Mouse (Mus musculus): ENCODE results near the gene Erf. TPM values are rescaled to one million over a fixed set of nuclear protein-coding genes. Genes with fewer than 3 reads are reported as not detected.

The Erf gene
- total and polyA plus RNA-seq, 2 experiments: 7.4 to 27.0 TPM

GRCm38 (mm10) chr7:25274996-25275395 is 24.4 kb upstream of the Erf start:
- DNase-seq (ENCODE audit: extremely low read depth, low read depth, low spot score): no peak
- H3K27ac ChIP-seq (replicated peaks; ENCODE audit: insufficient read depth, low read depth, low read length): no peak overlapping the region

DNA sequence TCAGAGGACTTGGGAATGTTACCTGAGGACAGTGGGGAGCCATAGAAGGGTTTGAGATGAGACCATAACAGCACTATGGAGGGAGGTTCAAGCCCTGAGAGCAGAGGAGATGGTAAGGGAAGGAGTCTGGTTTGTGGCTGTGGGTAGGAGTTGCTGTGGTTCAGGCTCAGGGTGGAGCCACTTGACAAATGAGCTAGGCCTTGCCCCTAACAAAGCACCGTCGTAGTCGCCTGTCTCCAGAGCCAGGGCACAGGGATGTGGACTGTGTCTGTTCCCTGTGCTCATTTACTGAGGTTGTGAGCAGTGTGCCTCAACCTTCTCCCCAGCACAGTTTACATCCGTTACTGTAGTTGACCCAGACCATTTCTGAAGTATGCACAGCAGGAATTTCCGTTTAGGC is 24.0 kb upstream of the Erf start:
- WGBS: 81% methylated on average over 5 of the region's 5 CpGs
- Histone ChIP-seq H3K79me2 (ENCODE audit: control insufficient read depth, insufficient read depth, low read length) (peaks cover 28% of the 10 kb centered on the region), H3K27ac (replicated peaks; ENCODE audit: insufficient read depth, low read depth, low read length) (no peak overlapping the region), H3K36me3 (ENCODE audit: control insufficient read depth, insufficient read depth, low read length) (no peaks in the 10 kb centered on the region), H3K27me3 (ENCODE audit: control insufficient read depth, insufficient read depth, low read length) (no peaks in the 10 kb centered on the region), H3K4me3 (ENCODE audit: insufficient read depth, low read depth, low read length) (no peak overlapping the region), H3K9ac (ENCODE audit: low read depth, low read length) (no peak overlapping the region), H3K4me1 (ENCODE audit: control insufficient read depth, insufficient read depth, low read length) (peaks cover 13% of the 10 kb centered on the region)
- TF ChIP-seq POLR2A (IDR thresholded peaks at IDR 0.05; ENCODE audit: extremely low read depth, insufficient read depth, low read length): no peak
- no peak for TF ChIP-seq CTCF (IDR thresholded peaks at IDR 0.05; ENCODE audit: low read depth, low read length)
- no peak for DNase-seq (ENCODE audit: extremely low read depth, low read depth, low spot score)

More at GRCm38 (mm10) chr7:25274996-25275395, 24.4 kb upstream of the Erf start:
- TF ChIP-seq CTCF (IDR thresholded peaks at IDR 0.05; ENCODE audit: low read depth, low read length) (no peak), POLR2A (IDR thresholded peaks at IDR 0.05; ENCODE audit: extremely low read depth, insufficient read depth, low read length) (no peak)
- 88% methylated on average over 3 of the region's 3 CpGs for WGBS
- peaks cover 12% of the 10 kb centered on the region for H3K4me1 ChIP-seq (ENCODE audit: control insufficient read depth, insufficient read depth, low read length)
- H3K27me3 ChIP-seq (ENCODE audit: control insufficient read depth, insufficient read depth, low read length): no peaks in the 10 kb centered on the region
- H3K36me3 ChIP-seq (ENCODE audit: control insufficient read depth, insufficient read depth, low read length): no peaks in the 10 kb centered on the region
- H3K4me3 ChIP-seq (ENCODE audit: insufficient read depth, low read depth, low read length): no peak overlapping the region
- peaks cover 31% of the 10 kb centered on the region for H3K79me2 ChIP-seq (ENCODE audit: control insufficient read depth, insufficient read depth, low read length)
- H3K9ac ChIP-seq (ENCODE audit: low read depth, low read length): no peak overlapping the region

DNA sequence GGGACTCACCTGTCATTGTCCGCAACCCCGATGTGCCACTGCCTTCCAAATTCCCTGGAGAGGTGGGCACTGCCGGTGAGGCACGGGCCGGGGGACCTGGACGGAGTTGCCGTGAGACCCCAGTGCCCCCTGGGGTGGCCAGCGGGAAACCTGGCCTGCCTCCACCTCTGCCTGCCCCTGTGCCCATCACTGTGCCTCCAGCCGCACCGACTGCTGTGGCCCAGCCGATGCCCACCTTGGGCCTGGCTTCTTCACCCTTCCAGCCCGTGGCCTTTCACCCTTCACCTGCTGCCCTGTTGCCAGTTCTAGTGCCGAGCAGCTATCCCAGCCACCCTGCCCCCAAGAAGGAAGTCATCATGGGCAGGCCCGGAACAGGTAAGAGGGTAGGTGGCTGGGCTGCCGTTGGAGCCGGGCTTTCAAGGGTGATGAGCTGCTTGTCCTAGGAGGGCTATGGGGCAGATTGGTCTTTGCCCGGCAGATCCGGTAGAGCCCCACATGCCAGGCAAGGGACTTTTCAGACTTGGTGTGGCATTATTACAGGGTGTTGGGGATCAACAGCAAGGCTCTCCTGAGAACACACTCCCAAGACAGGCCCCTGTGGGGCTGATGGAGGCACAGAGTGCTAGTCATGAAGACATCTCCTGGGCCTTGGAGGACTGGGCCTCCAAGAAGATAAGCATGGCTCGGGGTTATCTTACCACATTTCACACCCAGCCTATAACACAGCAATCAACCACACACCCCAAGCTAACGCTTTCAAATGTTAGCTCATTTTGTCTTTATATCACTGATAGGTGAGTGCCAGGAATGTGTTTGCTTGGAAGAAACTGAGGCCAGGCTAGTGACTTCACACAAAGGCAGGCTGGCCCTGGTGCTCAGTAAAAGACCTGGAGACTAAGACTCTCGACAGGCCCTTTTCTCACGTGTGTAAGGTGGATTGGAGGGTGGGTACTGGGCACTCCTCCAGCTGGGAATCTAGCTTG is 23.0 kb upstream of the Erf start:
- Histone ChIP-seq H3K4me3 (ENCODE audit: insufficient read depth, low read depth, low read length) (no peak overlapping the region), H3K4me1 (ENCODE audit: control insufficient read depth, insufficient read depth, low read length) (peaks cover 15% of the 10 kb centered on the region), H3K27ac (replicated peaks; ENCODE audit: insufficient read depth, low read depth, low read length) (no peak overlapping the region), H3K79me2 (ENCODE audit: control insufficient read depth, insufficient read depth, low read length) (peaks cover 33% of the 10 kb centered on the region), H3K27me3 (ENCODE audit: control insufficient read depth, insufficient read depth, low read length) (no peaks in the 10 kb centered on the region), H3K36me3 (ENCODE audit: control insufficient read depth, insufficient read depth, low read length) (no peaks in the 10 kb centered on the region), H3K9ac (ENCODE audit: low read depth, low read length) (no peak overlapping the region)
- DNase-seq (ENCODE audit: extremely low read depth, low read depth, low spot score): no peak
- TF ChIP-seq CTCF (IDR thresholded peaks at IDR 0.05; ENCODE audit: low read depth, low read length) (no peak), POLR2A (IDR thresholded peaks at IDR 0.05; ENCODE audit: extremely low read depth, insufficient read depth, low read length) (no peak)
- WGBS: 88% methylated on average over 22 of the region's 22 CpGs

DNA sequence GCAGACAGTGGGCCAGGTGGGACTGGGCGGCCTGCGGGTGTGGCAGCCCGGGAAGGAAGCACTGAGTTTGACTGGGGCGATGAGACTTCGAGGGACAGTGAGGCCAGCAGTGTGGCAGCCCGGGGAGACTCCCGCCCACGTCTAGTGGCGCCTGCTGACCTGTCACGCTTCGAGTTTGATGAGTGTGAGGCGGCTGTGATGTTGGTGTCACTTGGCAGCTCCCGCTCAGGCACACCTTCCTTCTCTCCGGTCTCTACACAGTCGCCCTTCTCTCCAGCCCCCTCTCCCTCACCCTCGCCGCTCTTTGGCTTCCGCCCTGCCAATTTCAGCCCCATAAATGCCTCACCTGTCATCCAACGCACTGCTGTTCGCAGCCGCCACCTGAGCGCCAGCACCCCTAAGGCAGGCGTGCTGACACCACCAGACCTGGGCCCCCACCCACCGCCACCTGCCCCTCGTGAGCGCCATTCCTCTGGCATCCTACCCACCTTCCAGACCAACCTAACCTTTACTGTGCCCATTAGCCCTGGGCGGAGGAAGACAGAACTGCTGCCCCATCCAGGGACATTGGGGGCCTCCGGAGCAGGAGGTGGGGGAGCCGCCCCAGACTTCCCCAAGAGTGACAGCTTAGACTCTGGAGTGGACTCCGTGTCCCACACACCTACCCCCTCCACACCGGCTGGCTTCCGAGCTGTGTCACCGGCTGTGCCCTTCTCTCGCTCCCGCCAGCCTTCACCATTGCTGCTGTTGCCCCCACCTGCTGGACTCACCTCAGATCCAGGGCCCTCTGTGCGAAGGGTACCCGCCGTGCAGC is 22.1 kb upstream of the Erf start:
- Histone ChIP-seq H3K27me3 (ENCODE audit: control insufficient read depth, insufficient read depth, low read length) (no peaks in the 10 kb centered on the region), H3K27ac (replicated peaks; ENCODE audit: insufficient read depth, low read depth, low read length) (no peak overlapping the region), H3K79me2 (ENCODE audit: control insufficient read depth, insufficient read depth, low read length) (peaks cover 36% of the 10 kb centered on the region), H3K4me1 (ENCODE audit: control insufficient read depth, insufficient read depth, low read length) (peaks cover 12% of the 10 kb centered on the region), H3K36me3 (ENCODE audit: control insufficient read depth, insufficient read depth, low read length) (no peaks in the 10 kb centered on the region), H3K9ac (ENCODE audit: low read depth, low read length) (no peak overlapping the region), H3K4me3 (ENCODE audit: insufficient read depth, low read depth, low read length) (no peak overlapping the region)
- DNase-seq (ENCODE audit: extremely low read depth, low read depth, low spot score): no peak
- 94% methylated on average over 38 of the region's 38 CpGs for WGBS
- TF ChIP-seq POLR2A (IDR thresholded peaks at IDR 0.05; ENCODE audit: extremely low read depth, insufficient read depth, low read length) (no peak), CTCF (IDR thresholded peaks at IDR 0.05; ENCODE audit: low read depth, low read length) (no peak)

GRCm38 (mm10) chr7:25271651-25272444 is 21.3 kb upstream of the Erf start:
- Histone ChIP-seq H3K79me2 (ENCODE audit: control insufficient read depth, insufficient read depth, low read length) (peaks cover 36% of the 10 kb centered on the region), H3K27ac (replicated peaks; ENCODE audit: insufficient read depth, low read depth, low read length) (no peak overlapping the region), H3K9ac (ENCODE audit: low read depth, low read length) (no peak overlapping the region), H3K4me3 (ENCODE audit: insufficient read depth, low read depth, low read length) (no peak overlapping the region), H3K4me1 (ENCODE audit: control insufficient read depth, insufficient read depth, low read length) (peaks cover 8% of the 10 kb centered on the region), H3K27me3 (ENCODE audit: control insufficient read depth, insufficient read depth, low read length) (no peaks in the 10 kb centered on the region), H3K36me3 (ENCODE audit: control insufficient read depth, insufficient read depth, low read length) (no peaks in the 10 kb centered on the region)
- TF ChIP-seq CTCF (IDR thresholded peaks at IDR 0.05; ENCODE audit: low read depth, low read length): no peak
- no peak for TF ChIP-seq POLR2A (IDR thresholded peaks at IDR 0.05; ENCODE audit: extremely low read depth, insufficient read depth, low read length)
- WGBS: 94% methylated on average over 30 of the region's 30 CpGs
- no peak for DNase-seq (ENCODE audit: extremely low read depth, low read depth, low spot score)

Measured in liver, adult 2 months (tissue).